Mouse (Mus musculus) forebrain, embryonic 12.5 days (tissue): ENCODE data around the gene Olfr810. TPM values are rescaled to one million over a fixed set of nuclear protein-coding genes. Genes with fewer than 3 reads are reported as not detected.

Experiments
- ATAC-seq: fragments of 200-750 bp; cut with Nextera tagmentation; 2 replicates; pipeline ENCODE4 v1.8.0; 2017; ENCODE audit warnings: moderate TSS enrichment; ENCODE audit not compliant: low FRiP score
- H3K27ac ChIP-seq: fragments of 300-500 bp; sonication (generic); 2 replicates; pipeline ENCODE4 v1.5.1; 2016; ENCODE audit warnings: mild to moderate bottlenecking
- H3K27me3 ChIP-seq: fragments of 300-500 bp; sonication (generic); 2 replicates; pipeline ENCODE4 v1.6.1; 2016; ENCODE audit warnings: mild to moderate bottlenecking
- H3K36me3 ChIP-seq: fragments of 300-500 bp; sonication (generic); replicated peaks from 2 replicates; pipeline ENCODE4 v1.6.1; 2016; ENCODE audit warnings: mild to moderate bottlenecking
- H3K4me1 ChIP-seq: fragments of 300-500 bp; sonication (generic); 2 replicates; pipeline ENCODE4 v1.6.1; 2016
- H3K4me2 ChIP-seq: fragments of 300-500 bp; sonication (generic); 2 replicates; pipeline ENCODE4 v1.6.1; 2016; ENCODE audit warnings: mild to moderate bottlenecking, moderate library complexity
- H3K4me3 ChIP-seq: fragments of 300-500 bp; sonication (generic); replicated peaks from 2 replicates; pipeline ENCODE4 v1.5.1; 2016; ENCODE audit warnings: mild to moderate bottlenecking
- H3K9ac ChIP-seq: fragments of 300-500 bp; sonication (generic); 2 replicates; pipeline ENCODE4 v1.6.1; 2016; ENCODE audit warnings: mild to moderate bottlenecking
- H3K9me3 ChIP-seq: fragments of 300-500 bp; sonication (generic); 2 replicates; pipeline ENCODE4 v1.6.1; 2016
- WGBS: fragments of 180-500 bp; shearing (Covaris S2); methylation state at CpG from one replicate; pipeline ENCODE4 v1.1.7; 2016; 5-methylcytosine and 5-hydroxymethylcytosine counted together
- polyA plus RNA-seq: library from polyadenylated mRNA; unstranded; fragments of >200 nt; fragmentation: Nextera tagmentation; extraction: Ambion mirVana; gene quantifications from 2 replicates; pipeline ENCODE4 v1.2.1, GENCODE M21; 2016

The Olfr810 gene
- polyA plus RNA-seq = not detected in 2 replicates

GRCm38 (mm10) chr10:129794817-129795216 is at the start of gene Olfr810:
Olfr810 (minus strand) TSS chr10:129794917.
- H3K4me1 ChIP-seq = no peaks in the 10 kb centered on the region
- H3K36me3 ChIP-seq = no peaks in the 10 kb centered on the region
- H3K27ac ChIP-seq = no peak within 1 kb of the TSS
- no peak within 1 kb of the TSS for H3K9ac ChIP-seq
- no peak for ATAC-seq
- H3K27me3 ChIP-seq = no peaks in the 10 kb centered on the region
- H3K4me2 ChIP-seq = no peak within 1 kb of the TSS
- no peak within 1 kb of the TSS for H3K4me3 ChIP-seq
- no peaks in the 10 kb centered on the region for H3K9me3 ChIP-seq

GRCm38 (mm10) chr10:129804296-129804695 is 9.6 kb upstream of the Olfr810 start, which contains the start of gene Olfr811:
Olfr811 (minus strand) TSS chr10:129804396.
- no peaks in the 10 kb centered on the region for H3K9me3 ChIP-seq
- ATAC-seq = no peak
- H3K9ac ChIP-seq = no peak within 1 kb of the TSS
- no peaks in the 10 kb centered on the region for H3K4me1 ChIP-seq
- 84% methylated on average over 4 of the region's 4 CpGs for WGBS
- H3K27me3 ChIP-seq = no peaks in the 10 kb centered on the region
- H3K4me2 ChIP-seq = no peak within 1 kb of the TSS
- H3K27ac ChIP-seq = no peak within 1 kb of the TSS
- H3K36me3 ChIP-seq = no peaks in the 10 kb centered on the region
- H3K4me3 ChIP-seq = no peak within 1 kb of the TSS

GRCm38 (mm10) chr10:129778123-129778522 is 16.6 kb downstream of the Olfr810 start:
- Histone ChIP-seq H3K36me3 (no peaks in the 10 kb centered on the region), H3K27me3 (no peaks in the 10 kb centered on the region), H3K27ac (no peak overlapping the region), H3K9ac (no peak overlapping the region), H3K4me3 (no peak overlapping the region), H3K4me2 (no peak overlapping the region), H3K9me3 (no peaks in the 10 kb centered on the region), H3K4me1 (no peaks in the 10 kb centered on the region)
- ATAC-seq = no peak

- ATAC-seq = no peak
These were observed 20.4 kb downstream of the Olfr810 start, which contains the start of gene Olfr809 for GRCm38 (mm10) chr10:129774338-129774737. Olfr809 (plus strand) TSS chr10:129774638.

GRCm38 (mm10) chr10:129765182-129765581 is 29.5 kb downstream of the Olfr810 start, which contains the start of gene Olfr808:
Olfr808 (plus strand) TSS chr10:129765482.
- Histone ChIP-seq H3K4me1 (no peaks in the 10 kb centered on the region), H3K27me3 (no peaks in the 10 kb centered on the region), H3K4me3 (no peak within 1 kb of the TSS), H3K9ac (no peak within 1 kb of the TSS), H3K9me3 (no peaks in the 10 kb centered on the region), H3K27ac (no peak within 1 kb of the TSS), H3K36me3 (no peaks in the 10 kb centered on the region), H3K4me2 (no peak within 1 kb of the TSS)
- ATAC-seq = no peak
- WGBS = 89% methylated on average over 1 of the region's 1 CpGs

More at GRCm38 (mm10) chr10:129774338-129774737, 20.4 kb downstream of the Olfr810 start, which contains the start of gene Olfr809:
- no peak within 1 kb of the TSS for H3K4me3 ChIP-seq
- no peak within 1 kb of the TSS for H3K9ac ChIP-seq
- H3K27me3 ChIP-seq = no peaks in the 10 kb centered on the region
- no peak within 1 kb of the TSS for H3K27ac ChIP-seq
- H3K4me1 ChIP-seq = no peaks in the 10 kb centered on the region
- no peaks in the 10 kb centered on the region for H3K36me3 ChIP-seq
- H3K4me2 ChIP-seq = no peak within 1 kb of the TSS
- no peaks in the 10 kb centered on the region for H3K9me3 ChIP-seq

GRCm38 (mm10) chr10:129757693-129758092 is 37.0 kb downstream of the Olfr810 start, which contains the start of gene Olfr807:
Olfr807 (minus strand) TSS chr10:129757793.
- H3K9ac ChIP-seq = no peak within 1 kb of the TSS
- H3K9me3 ChIP-seq = no peaks in the 10 kb centered on the region
- H3K36me3 ChIP-seq = no peaks in the 10 kb centered on the region
- no peaks in the 10 kb centered on the region for H3K27me3 ChIP-seq
- 91% methylated on average over 1 of the region's 1 CpGs for WGBS
- no peak for ATAC-seq
- H3K4me1 ChIP-seq = no peaks in the 10 kb centered on the region
- H3K4me2 ChIP-seq = no peak within 1 kb of the TSS
- no peak within 1 kb of the TSS for H3K27ac ChIP-seq
- no peak within 1 kb of the TSS for H3K4me3 ChIP-seq

GRCm38 (mm10) chr10:129741821-129742220 is 52.9 kb downstream of the Olfr810 start, which contains the start of gene Olfr806:
Olfr806 (minus strand) TSS chr10:129741921.
- no peak within 1 kb of the TSS for H3K9ac ChIP-seq
- no peaks in the 10 kb centered on the region for H3K36me3 ChIP-seq
- no peak within 1 kb of the TSS for H3K27ac ChIP-seq
- no peaks in the 10 kb centered on the region for H3K27me3 ChIP-seq
- no peaks in the 10 kb centered on the region for H3K9me3 ChIP-seq
- no peak within 1 kb of the TSS for H3K4me3 ChIP-seq
- H3K4me1 ChIP-seq = no peaks in the 10 kb centered on the region
- ATAC-seq = no peak
- H3K4me2 ChIP-seq = no peak within 1 kb of the TSS

Other genes starting within 250 kb of the Olfr810 start
- gene Olfr794, start 227.3 kb downstream of the Olfr810 start, polyA plus RNA-seq = not detected in 2 replicates
- not detected in 2 replicates for gene Olfr796, start 182.3 kb downstream of the Olfr810 start, polyA plus RNA-seq
- gene Olfr798, start 167.0 kb downstream of the Olfr810 start, polyA plus RNA-seq = not detected in 2 replicates
- not detected in 2 replicates for gene Olfr799, start 157.4 kb downstream of the Olfr810 start, polyA plus RNA-seq
- gene Olfr800, start 137.2 kb downstream of the Olfr810 start, polyA plus RNA-seq = not detected in 2 replicates
- gene Olfr801, start 121.1 kb downstream of the Olfr810 start, polyA plus RNA-seq = not detected in 2 replicates
- gene Olfr802, start 106.7 kb downstream of the Olfr810 start, polyA plus RNA-seq = 0.04 TPM in 1 of 2 replicates, not detected in the other
- not detected in 2 replicates for gene Olfr803, start 100.6 kb downstream of the Olfr810 start, polyA plus RNA-seq
- gene Olfr804, start 91.7 kb downstream of the Olfr810 start, polyA plus RNA-seq = not detected in 2 replicates
- not detected in 2 replicates for gene Olfr805, start 65.5 kb downstream of the Olfr810 start, polyA plus RNA-seq
- not detected in 2 replicates for gene Olfr806, start 53.0 kb downstream of the Olfr810 start, polyA plus RNA-seq
- not detected in 2 replicates for gene Olfr807, start 37.1 kb downstream of the Olfr810 start, polyA plus RNA-seq
- gene Olfr808, start 29.4 kb downstream of the Olfr810 start, polyA plus RNA-seq = 0.06 TPM in 1 of 2 replicates, not detected in the other
- not detected in 2 replicates for gene Olfr809, start 20.3 kb downstream of the Olfr810 start, polyA plus RNA-seq
- gene Olfr811, start 9.5 kb upstream of the Olfr810 start, polyA plus RNA-seq = not detected in 2 replicates
- not detected in 2 replicates for gene Olfr812, start 51.2 kb upstream of the Olfr810 start, polyA plus RNA-seq
- gene Olfr813, start 60.5 kb upstream of the Olfr810 start, polyA plus RNA-seq = not detected in 2 replicates
- gene Olfr814, start 84.9 kb upstream of the Olfr810 start, polyA plus RNA-seq = not detected in 2 replicates
- not detected in 2 replicates for gene Olfr815, start 111.0 kb upstream of the Olfr810 start, polyA plus RNA-seq
- gene Olfr816, start 120.7 kb upstream of the Olfr810 start, polyA plus RNA-seq = not detected in 2 replicates
- gene Olfr818, start 154.2 kb upstream of the Olfr810 start, polyA plus RNA-seq = not detected in 2 replicates
- gene Olfr819, start 172.3 kb upstream of the Olfr810 start, polyA plus RNA-seq = not detected in 2 replicates
- gene Olfr247, start 181.2 kb upstream of the Olfr810 start, polyA plus RNA-seq = not detected in 2 replicates
- gene Gm10310, start 190.1 kb upstream of the Olfr810 start, polyA plus RNA-seq = not detected in 2 replicates
- gene Olfr820, start 217.7 kb upstream of the Olfr810 start, polyA plus RNA-seq = not detected in 2 replicates
- not detected in 2 replicates for gene Olfr821, start 235.4 kb upstream of the Olfr810 start, polyA plus RNA-seq